Mouse (Mus musculus) cortical plate, adult 2 months (tissue): ENCODE measurements around the gene Cacna1c.

Source experiments
- CTCF ChIP-seq: fragments of 200-500 bp; IDR thresholded peaks from 2 replicates; pipeline ENCODE4 v1.5.1; 2011; ENCODE audit warnings: mild to moderate bottlenecking, control low read depth, low read length; ENCODE audit not compliant: insufficient read depth; ENCODE audit errors: extremely low read depth
- POLR2A ChIP-seq: fragments of 200-500 bp; IDR thresholded peaks from 2 replicates; pipeline ENCODE4 v1.6.1; 2011; ENCODE audit warnings: mild to moderate bottlenecking, low read length, control low read depth; ENCODE audit not compliant: insufficient read depth; ENCODE audit errors: extremely low read depth

GRCm38 (mm10) chr6:119194601-119195000 is 1.6 kb downstream of the Cacna1c start:
- TF ChIP-seq POLR2A (no peak), CTCF (no peak)
